Mouse (Mus musculus): Measurements from ENCODE around the gene Cbx7. TPM values are rescaled to one million over a fixed set of nuclear protein-coding genes. Genes with fewer than 3 reads are reported as not detected.

The Cbx7 gene
- polyA plus RNA-seq, 1 experiment, result 41.3 TPM

DNA sequence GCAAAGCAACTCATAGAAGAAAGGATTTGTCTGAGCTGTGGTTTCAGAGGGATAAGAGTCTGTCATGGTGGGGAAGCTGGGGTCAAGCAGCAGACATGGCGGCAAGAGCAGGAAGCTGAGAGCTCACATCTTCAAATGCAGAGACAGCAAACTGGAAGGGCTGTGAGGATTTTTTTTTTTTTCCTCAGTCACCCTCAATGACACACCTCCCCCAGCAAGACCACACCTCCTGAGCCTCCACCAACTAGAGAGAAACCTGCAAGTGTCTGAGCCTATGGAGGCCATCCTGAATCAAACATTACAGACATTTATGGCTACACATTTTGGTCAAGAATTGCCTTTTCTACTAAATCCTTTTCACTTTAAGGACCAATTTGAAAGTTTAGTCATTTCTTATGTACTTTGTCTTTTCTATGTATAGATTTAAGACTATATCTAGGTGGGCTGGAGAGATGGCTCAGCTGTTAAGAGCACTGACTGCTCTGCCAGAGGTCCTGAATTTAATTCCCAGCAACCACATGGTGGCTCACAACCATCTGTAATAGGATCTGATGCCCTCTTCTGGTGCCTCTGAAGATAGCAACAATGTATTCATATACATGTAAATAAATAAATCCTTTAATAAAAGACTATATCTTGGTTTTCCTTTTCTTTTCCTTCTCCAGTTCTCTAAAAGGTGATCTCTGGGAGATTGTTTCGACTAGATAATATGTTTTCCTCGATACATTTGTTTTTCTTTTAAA is 103.5 kb downstream of the Cbx7 start:
- H3K4me3 ChIP-seq (ENCODE audit: insufficient read depth, low read depth, low read length), result no peak overlapping the region
- H3K36me3 ChIP-seq (ENCODE audit: control insufficient read depth, insufficient read depth, low read length), result no peaks in the 10 kb centered on the region
- no peaks in the 10 kb centered on the region for H3K27me3 ChIP-seq (replicated peaks; ENCODE audit: control insufficient read depth, insufficient read depth, low read length)
- WGBS, result 79% methylated on average over 3 of the region's 3 CpGs
- DNase-seq, result no peak
- TF ChIP-seq POLR2A (IDR thresholded peaks at IDR 0.05; ENCODE audit: low read depth, low read length) (no peak), CTCF (conservative IDR thresholded peaks at IDR 0.05; ENCODE audit: insufficient read depth, insufficient read length, low read depth, low read length) (no peak)
- no peak overlapping the region for H3K27ac ChIP-seq (ENCODE audit: insufficient read depth, low read depth, low read length)
- no peaks in the 10 kb centered on the region for H3K4me1 ChIP-seq (ENCODE audit: control insufficient read depth, insufficient read depth, low read length)

Other genes with a start within 250 kb of the Cbx7 start
- gene Sun2, start 228.6 kb downstream of the Cbx7 start, polyA plus RNA-seq (2012; rRNA removed), result 31.5 and 31.9 TPM in 2 replicates
- 54.3 and 57.8 TPM in 2 replicates for gene Dnal4, start 193.3 kb downstream of the Cbx7 start, polyA plus RNA-seq (2012; rRNA removed)
- gene Nptxr, start 166.4 kb downstream of the Cbx7 start, polyA plus RNA-seq (2012; rRNA removed), result 2.0 and 2.1 TPM in 2 replicates
- 0.62 TPM in 1 of 2 replicates, not detected in the other for gene Npcd, start 136.9 kb downstream of the Cbx7 start, polyA plus RNA-seq (2012; rRNA removed)
- gene Cbx6, start 136.4 kb downstream of the Cbx7 start, polyA plus RNA-seq (2012; rRNA removed), result 49.5 and 62.1 TPM in 2 replicates
- 9.5 and 13.4 TPM in 2 replicates for gene Apobec3, start 79.5 kb downstream of the Cbx7 start, polyA plus RNA-seq (2012; rRNA removed)
- 32.2 and 33.4 TPM in 2 replicates for gene Pdgfb, start 43.9 kb upstream of the Cbx7 start, polyA plus RNA-seq (2012; rRNA removed)
- 94.8 and 106 TPM in 2 replicates for gene Syngr1, start 120.2 kb upstream of the Cbx7 start, polyA plus RNA-seq (2012; rRNA removed)
- gene Rpl3, start 120.7 kb upstream of the Cbx7 start, polyA plus RNA-seq (2012; rRNA removed), result 511 and 689 TPM in 2 replicates
- 26.7 and 28.5 TPM in 2 replicates for gene Tab1, start 162.0 kb upstream of the Cbx7 start, polyA plus RNA-seq (2012; rRNA removed)
- gene Mgat3, start 202.6 kb upstream of the Cbx7 start, polyA plus RNA-seq (2012; rRNA removed), result 70.5 and 77.1 TPM in 2 replicates

Measured in kidney, adult 2 months (tissue).